Mouse (Mus musculus) olfactory bulb, adult 2 months (tissue): ENCODE results near the gene E430018J23Rik.

Experiments
- CTCF ChIP-seq: fragments of 200-500 bp; IDR thresholded peaks from 2 replicates; pipeline ENCODE4 v1.5.1; 2012; ENCODE audit warnings: low read depth, mild to moderate bottlenecking, low read length, moderate library complexity; ENCODE audit not compliant: insufficient read depth
- POLR2A ChIP-seq: fragments of 200-500 bp; IDR thresholded peaks from 2 replicates; pipeline ENCODE4 v1.6.1; 2012; ENCODE audit warnings: mild to moderate bottlenecking, low read depth, low read length, moderate library complexity; ENCODE audit not compliant: insufficient read depth

DNA sequence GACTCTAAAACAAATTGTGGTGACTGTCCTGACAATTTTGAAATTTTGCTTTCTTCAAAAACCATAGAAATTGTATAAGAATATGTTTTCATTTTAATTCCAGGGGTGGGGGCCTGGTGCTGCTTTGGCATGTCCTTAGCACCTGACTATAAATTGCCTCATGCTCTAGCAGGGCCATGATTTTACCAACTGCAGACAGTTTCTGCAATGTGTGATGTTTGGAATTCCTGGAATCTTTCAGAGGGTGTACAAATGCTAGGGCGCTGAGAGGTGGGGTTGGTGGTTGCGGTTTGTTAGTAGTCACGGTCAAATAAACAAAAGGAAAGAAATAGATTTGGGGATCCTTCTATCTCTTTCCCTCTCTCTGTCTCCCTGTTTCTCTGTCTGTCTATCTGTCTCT, 27.2 kb downstream of the E430018J23Rik start:
- TF ChIP-seq POLR2A (no peak), CTCF (no peak)
